Mouse (Mus musculus): Measurements from ENCODE around the gene Tle6. TPM values are rescaled to one million over a fixed set of nuclear protein-coding genes. Genes with fewer than 3 reads are reported as not detected.

Tle6 gene
- total RNA-seq, 2 experiments from 2014 or later: 9.7 to 10.9 TPM

GRCm38 (mm10) chr10:81570238-81570800, 30.6 kb downstream of the Tle6 start:
- intact Hi-C loops (cut with DNase I): no loop called here
- DNase-seq (ENCODE audit: low spot score in 2 of 2): no peak

GRCm38 (mm10) chr10:81569507-81570237, 31.2 kb downstream of the Tle6 start:
- DNase-seq (ENCODE audit: low spot score in 2 of 2): no peak
- intact Hi-C loops (cut with DNase I): no loop called here

GRCm38 (mm10) chr10:81568381-81569191, 32.3 kb downstream of the Tle6 start:
- intact Hi-C loops (cut with DNase I): no loop called here
- DNase-seq (ENCODE audit: low spot score in 2 of 2): no peak

GRCm38 (mm10) chr10:81565257-81566228, 35.3 kb downstream of the Tle6 start:
- intact Hi-C loops (cut with DNase I): no loop called here
- no peak for DNase-seq (ENCODE audit: low spot score in 2 of 2)

GRCm38 (mm10) chr10:81564734-81565133, 36.1 kb downstream of the Tle6 start:
- DNase-seq (ENCODE audit: low spot score in 2 of 2): no peak
- intact Hi-C loops (cut with DNase I): no loop called here

GRCm38 (mm10) chr10:81564216-81564615, 36.7 kb downstream of the Tle6 start:
- DNase-seq (ENCODE audit: low spot score in 2 of 2): no peak
- intact Hi-C loops (cut with DNase I): no loop called here

GRCm38 (mm10) chr10:81563481-81563880, 37.4 kb downstream of the Tle6 start:
- DNase-seq (ENCODE audit: low spot score in 2 of 2): no peak

GRCm38 (mm10) chr10:81562411-81562810, 38.5 kb downstream of the Tle6 start:
- no peak for DNase-seq (ENCODE audit: low spot score in 2 of 2)
- intact Hi-C loops (cut with DNase I): loop anchor here (2.0 kb wide), 1 partner anchor 42 kb away; no protein-coding TSS in a partner anchor

More at GRCm38 (mm10) chr10:81563481-81563880, 37.4 kb downstream of the Tle6 start:
- intact Hi-C loops (cut with DNase I): loop anchor here (2.0 kb wide), 1 partner anchor 41 kb away; no protein-coding TSS in a partner anchor

GRCm38 (mm10) chr10:81560719-81561459, 40.0 kb downstream of the Tle6 start:
- no peak for DNase-seq (ENCODE audit: low spot score in 2 of 2)
- intact Hi-C loops (cut with DNase I): no loop called here

GRCm38 (mm10) chr10:81559627-81560539, 41.0 kb downstream of the Tle6 start:
- intact Hi-C loops (cut with DNase I): no loop called here
- peak; percentile 80 to 83 for DNase-seq (ENCODE audit: low spot score in 2 of 2)

GRCm38 (mm10) chr10:81559163-81559626, 41.7 kb downstream of the Tle6 start, which contains the start of gene Aes:
Gene Aes (plus strand): TSS chr10:81559488.
- intact Hi-C loops (cut with DNase I): no loop called here
- DNase-seq (ENCODE audit: low spot score in 2 of 2): peak; percentile 77 to 81

GRCm38 (mm10) chr10:81557491-81557890, 43.4 kb downstream of the Tle6 start:
- DNase-seq (ENCODE audit: low spot score in 2 of 2): no peak
- intact Hi-C loops (cut with DNase I): no loop called here

GRCm38 (mm10) chr10:81556282-81556681, 44.6 kb downstream of the Tle6 start:
- DNase-seq (ENCODE audit: low spot score in 2 of 2): no peak
- intact Hi-C loops (cut with DNase I): no loop called here

GRCm38 (mm10) chr10:81553807-81554755, 46.8 kb downstream of the Tle6 start:
- intact Hi-C loops (cut with DNase I): loop anchor here (5.0 kb wide), 1 partner anchor 37 kb away; no protein-coding TSS in a partner anchor
- DNase-seq (ENCODE audit: low spot score in 2 of 2): no peak

- DNase-seq (ENCODE audit: low spot score in 2 of 2): no peak
- intact Hi-C loops (cut with DNase I): loop anchor here (5.0 kb wide), 1 partner anchor 36 kb away; no protein-coding TSS in a partner anchor
Observed at GRCm38 (mm10) chr10:81553232-81553631, 47.6 kb downstream of the Tle6 start.

- DNase-seq (ENCODE audit: low spot score in 2 of 2): peak; percentile 77 to 78
- intact Hi-C loops (cut with DNase I): loop anchor here (5.0 kb wide), 1 partner anchor 34 kb away; no protein-coding TSS in a partner anchor
Observed at GRCm38 (mm10) chr10:81551597-81552102, 49.2 kb downstream of the Tle6 start.

Measured in left cerebral cortex, postnatal 36 days (tissue).